Mouse (Mus musculus): ENCODE data around the gene Gm9821.

Gm9821 gene

DNA sequence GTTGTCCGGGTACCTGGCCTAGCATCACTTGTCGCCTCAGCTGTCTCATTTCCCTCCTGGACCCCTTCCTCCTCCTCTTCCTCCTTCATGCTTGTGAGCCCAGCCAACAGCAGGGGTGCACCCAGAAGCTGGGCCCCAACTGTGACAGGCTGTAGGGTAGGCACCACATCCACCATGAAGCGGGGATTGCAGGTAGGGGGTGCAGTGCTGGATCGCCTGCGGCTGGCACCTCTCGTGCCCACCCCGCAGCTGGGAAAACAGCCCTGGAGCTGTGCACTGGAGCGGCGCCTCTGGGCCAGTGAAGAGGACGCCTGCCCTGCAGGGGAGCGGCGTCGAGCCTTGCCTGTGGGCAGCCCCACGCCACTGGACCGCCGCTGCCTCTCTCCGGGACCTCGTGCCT, at the start of gene Gm9821:
Gene Gm9821, plus strand, starts transcription at position 221 of the 400 bp plus-strand sequence.
- DNase-seq: no peak

DNA sequence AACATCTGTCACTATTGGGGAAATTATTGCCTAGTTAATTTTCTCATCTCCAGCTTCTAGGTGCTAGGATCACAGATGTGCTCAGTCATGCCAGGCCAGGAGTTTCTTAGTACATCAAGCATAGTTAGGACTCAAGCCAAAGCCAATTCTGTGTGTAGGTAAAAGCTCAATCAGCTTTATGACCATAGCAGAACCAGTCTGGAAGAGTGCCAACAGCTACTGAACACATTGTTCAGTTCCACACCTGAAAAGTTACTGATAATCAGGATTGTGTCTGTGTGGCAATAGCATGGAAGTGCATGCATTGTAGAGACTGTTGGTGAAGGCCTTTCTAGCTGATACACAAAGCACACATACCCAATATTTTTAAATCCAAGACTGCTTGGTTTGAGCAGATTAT, 47.5 kb upstream of the Gm9821 start:
- DNase-seq: no peak

GRCm38 (mm10) chr2:91899141-91899540, 46.4 kb upstream of the Gm9821 start:
- no peak for DNase-seq

DNA sequence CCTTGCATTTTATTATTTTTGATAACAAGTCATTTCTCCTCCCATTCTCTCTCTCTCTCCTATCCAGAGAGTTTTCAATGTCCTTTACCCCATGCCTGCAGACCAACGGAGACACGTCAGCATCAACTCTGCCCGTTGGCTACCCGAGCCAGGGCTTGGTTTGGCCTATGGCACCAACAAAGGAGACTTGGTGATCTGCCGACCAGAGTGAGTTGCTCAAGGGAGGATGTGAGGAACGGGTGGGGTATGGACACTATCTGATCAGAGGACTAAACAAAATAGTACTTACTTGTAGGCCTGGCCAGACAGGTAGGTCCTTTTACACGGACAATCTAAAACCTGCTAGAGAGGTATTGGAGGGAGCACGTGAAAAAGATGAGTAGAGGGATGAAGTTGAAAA, 45.1 kb upstream of the Gm9821 start:
- DNase-seq: no peak

GRCm38 (mm10) chr2:91902336-91902735, 43.2 kb upstream of the Gm9821 start:
- DNase-seq: no peak

GRCm38 (mm10) chr2:91903171-91903925, 42.2 kb upstream of the Gm9821 start:
- no peak for DNase-seq

GRCm38 (mm10) chr2:91904618-91905307, 40.7 kb upstream of the Gm9821 start:
- no peak for DNase-seq

GRCm38 (mm10) chr2:91906141-91906540, 39.4 kb upstream of the Gm9821 start:
- no peak for DNase-seq

DNA sequence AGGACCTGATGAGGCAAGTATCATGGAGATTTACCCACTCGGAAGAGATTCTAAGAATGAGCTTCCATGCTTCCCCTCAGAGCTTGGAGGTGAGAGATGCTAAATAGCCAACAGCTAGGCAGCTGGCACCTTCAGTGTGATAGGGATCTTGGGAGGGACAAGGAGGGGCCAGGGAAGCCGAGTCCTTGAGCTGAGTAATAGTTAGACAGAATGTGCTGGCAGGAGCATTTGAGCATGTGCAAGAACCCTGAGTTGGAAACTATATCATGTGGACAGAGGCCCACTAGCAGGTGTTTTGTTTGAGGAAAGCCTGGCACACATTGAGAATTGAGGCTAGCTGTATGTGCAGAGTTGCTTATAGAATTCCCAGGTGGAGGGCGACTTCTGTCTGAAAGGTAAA, 32.9 kb upstream of the Gm9821 start:
- no peak for DNase-seq

GRCm38 (mm10) chr2:91913328-91914110, 32.0 kb upstream of the Gm9821 start:
- DNase-seq: peak in 1 of 2 experiments; percentile 21

GRCm38 (mm10) chr2:91916346-91916977, 29.0 kb upstream of the Gm9821 start:
- DNase-seq: no peak

- no peak for DNase-seq
Observed at GRCm38 (mm10) chr2:91917096-91917495, 28.4 kb upstream of the Gm9821 start.

DNA sequence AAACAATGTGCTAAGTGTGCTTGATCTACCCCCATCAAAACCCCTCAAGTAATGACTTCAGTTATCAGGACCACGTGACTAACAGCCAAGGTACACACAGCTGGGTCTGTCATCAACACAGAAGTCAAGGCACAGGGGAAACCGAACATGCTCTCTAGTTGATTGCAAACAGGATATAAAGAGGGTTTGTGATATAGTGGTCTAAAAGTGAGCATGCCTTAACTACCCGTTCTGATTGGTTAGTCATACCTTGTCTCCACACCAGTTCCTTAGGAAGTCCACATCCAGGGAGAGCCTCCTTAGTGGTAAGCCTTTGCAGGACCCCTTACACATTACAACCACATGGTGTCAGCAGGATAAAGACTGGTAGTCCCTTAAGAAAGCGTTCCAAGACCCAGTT, 25.4 kb upstream of the Gm9821 start:
- DNase-seq: no peak

DNA sequence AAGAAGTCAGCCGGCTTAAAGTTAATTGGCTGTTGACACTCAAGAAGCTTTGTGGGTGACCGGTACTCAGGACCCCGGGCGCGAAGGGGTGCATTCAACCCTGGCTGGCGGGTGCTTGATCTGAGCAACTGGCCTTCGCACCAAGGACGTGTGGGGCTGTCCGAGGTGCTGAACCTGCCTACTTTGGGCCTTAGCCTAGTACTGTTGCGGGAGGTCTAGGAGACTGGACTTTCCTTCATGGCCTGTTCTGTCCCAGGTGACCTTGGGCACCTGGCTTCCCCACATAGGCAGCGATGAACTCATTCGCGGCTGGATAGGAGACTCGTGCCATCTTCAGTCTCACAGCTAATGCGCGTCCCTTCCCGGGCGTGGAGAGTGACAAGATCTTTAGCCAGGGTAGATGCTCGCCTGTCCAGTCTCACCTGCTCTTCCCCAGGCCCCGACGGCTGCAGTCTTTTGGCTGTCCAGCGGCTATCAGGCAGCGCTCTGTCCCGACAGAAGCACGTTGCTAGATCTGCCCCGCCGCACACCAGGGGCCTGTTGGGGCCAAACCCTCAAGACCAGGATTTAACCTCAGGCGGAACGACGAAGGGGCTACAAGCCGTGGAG, 24.2 kb upstream of the Gm9821 start:
- peak; percentile 74 to 81 for DNase-seq

DNA sequence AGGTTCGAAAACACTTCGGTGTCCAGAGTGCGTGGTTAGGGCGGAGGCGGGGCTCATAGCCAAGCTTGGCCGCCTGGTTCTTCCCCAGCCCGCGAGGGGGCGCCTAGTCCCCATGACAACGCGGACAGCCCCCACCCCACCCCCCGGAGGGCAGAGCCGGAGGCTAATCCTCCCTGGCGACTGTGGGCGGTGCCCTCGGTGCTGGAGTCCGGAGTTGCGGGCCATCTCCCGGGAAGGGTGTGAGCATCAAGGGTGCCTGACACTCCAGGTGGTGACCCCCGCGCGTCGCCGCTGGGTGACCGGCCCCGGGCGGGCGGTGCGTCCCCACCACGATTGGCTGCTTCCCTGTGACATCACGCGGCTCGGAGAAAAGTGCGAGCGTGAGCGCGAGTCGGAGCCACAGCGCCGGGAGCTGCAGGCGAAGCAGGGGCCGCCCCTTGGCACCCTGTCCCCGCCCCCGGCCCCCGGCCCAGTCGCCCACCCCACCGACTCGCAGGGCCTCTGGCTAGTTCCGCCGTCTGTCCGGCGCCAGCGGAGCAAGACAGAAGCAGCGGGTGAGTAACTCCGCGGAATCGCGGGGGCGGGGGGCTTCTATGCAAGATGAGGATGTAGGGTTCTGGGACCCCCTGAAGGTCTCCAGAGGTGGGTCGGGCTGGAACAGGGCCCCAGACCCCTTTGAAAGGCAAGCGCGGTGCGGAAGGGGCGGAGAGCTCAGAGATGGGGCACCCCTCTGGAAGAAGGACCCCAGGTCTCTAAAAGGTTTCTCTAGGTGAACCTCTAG, 23.5 kb upstream of the Gm9821 start:
- DNase-seq: peak; percentile 72 to 77

DNA sequence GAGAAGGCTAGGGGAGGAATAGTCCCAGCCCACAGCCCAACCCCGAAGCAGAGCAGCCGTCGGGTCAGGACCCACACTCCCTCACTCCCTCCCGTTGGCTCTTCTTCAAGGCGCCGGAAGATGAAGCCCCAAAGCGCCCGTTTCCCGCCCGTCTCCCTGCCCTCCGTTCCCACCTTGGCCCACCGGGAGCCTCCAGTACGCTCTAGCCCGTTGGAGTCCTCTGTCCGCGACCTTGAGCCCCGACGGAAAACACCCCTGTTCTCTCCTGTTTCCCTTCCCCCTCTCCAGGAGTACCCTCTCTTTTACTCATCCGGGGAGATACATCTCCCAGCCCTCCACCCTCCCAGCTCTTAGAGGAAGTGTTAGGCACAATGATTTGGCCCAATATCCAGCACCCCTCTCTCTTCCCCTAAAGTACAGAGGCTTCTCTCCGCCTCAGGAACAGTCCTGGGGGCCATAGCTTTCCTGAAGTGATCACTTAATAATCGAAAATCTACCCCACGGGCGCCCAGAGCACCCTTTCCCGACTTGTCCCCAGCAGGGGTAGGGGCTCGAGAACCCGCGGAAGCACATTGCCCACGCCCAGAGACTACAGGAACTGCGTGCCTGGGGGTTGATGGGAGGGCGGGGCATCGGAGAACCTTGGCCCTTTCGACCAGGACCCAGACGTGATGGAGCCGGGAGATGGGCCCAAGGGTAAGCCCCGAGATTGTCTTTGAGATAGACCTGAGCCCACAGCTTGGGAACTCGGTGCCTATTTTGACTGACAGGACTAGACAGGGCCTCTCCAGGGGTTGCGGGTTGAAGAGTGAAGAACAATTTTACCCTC, 22.7 kb upstream of the Gm9821 start:
- DNase-seq: peak in 1 of 2 experiments; percentile 23

DNA sequence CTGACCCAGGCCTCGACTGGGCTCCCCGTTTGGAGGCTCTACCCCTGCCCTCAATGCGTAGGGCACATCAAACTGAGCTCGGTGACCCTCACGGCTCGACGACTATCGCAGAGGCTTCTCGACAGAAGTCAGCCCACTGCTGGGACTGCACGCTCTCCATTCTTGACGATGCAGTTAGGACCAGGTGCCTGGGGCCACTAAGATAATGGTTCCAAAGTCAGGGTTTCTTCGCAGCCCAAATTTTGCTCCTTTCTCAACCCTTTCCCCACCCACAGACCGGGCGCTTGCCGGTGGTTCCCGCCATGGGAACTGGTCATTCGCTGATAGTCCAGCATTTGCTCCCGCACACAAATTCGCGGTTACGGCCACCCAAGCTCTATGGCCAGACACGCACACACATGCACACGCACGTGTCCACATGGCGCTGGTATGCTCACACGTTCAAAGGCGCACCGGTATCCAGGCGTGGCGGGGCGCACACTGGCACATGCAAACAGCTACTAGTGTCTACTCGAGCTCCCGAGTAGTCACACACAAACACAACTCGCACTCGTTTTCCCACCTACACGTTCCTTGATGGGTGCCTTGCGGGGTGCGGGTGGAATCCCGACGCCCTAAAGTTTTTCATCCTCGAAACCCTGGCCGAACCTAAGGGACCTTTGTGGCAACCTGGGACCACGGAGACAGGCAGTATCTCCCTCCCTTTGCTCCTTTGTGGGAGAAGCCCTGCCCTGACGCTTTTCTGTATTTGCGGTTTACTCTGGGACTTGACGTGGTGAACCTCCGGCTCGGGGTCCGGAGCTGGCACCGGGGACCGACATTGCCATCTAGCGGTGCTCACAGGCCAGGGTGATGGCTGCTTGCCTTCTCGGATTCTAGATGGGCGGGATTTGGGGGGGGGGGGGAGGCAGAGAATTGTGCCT, 21.8 kb upstream of the Gm9821 start:
- peak; percentile 79 to 82 for DNase-seq

- DNase-seq: no peak
Observed at GRCm38 (mm10) chr2:91924726-91925125, 20.8 kb upstream of the Gm9821 start.

GRCm38 (mm10) chr2:91925442-91925841, 20.1 kb upstream of the Gm9821 start:
- no peak for DNase-seq

DNA sequence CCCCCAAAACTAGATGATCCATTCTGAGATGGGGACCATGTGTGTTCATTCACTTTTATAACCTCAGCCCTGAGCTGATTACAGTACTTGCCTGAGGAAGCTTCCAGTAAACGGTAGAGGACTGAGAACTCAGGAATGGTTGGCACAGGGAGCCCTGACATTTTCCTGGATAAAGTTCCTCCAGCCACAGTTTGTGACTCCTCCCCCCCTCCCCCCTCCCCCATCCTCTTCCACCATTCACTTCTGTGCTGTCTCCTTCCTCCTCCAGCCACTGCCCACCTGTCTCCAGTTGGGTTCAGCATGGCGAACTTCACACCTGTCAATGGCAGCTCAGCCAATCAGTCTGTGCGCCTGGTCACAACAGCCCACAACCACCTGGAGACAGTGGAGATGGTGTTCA, 18.6 kb upstream of the Gm9821 start, which contains the start of gene Chrm4:
Gene Chrm4, plus strand, starts transcription at position 301 of the 400 bp plus-strand sequence.
- no peak for DNase-seq
